Mouse (Mus musculus) small intestine, adult 2 months (tissue): ENCODE measurements at regions not wholly inside any gene's neighbourhood (a gene's known extent, or its start where the extent isn't known, plus 50 kb on each side); places are given as distances from the start of the nearest gene placed in this dataset.

Experiments
- CTCF ChIP-seq: fragments of 200-500 bp; IDR thresholded peaks from 2 replicates; pipeline ENCODE4 v1.5.1; 2012; ENCODE audit warnings: low read depth, mild to moderate bottlenecking, control low read depth, inconsistent platforms, low read length, moderate library complexity, mixed read lengths; ENCODE audit not compliant: insufficient replicate concordance, insufficient read length; ENCODE audit errors: extremely low read depth
- POLR2A ChIP-seq: fragments of 200-500 bp; IDR thresholded peaks from 2 replicates; pipeline ENCODE4 v1.6.1; 2012; ENCODE audit warnings: low read depth, mild to moderate bottlenecking, control low read depth, inconsistent platforms, low read length, moderate library complexity

DNA sequence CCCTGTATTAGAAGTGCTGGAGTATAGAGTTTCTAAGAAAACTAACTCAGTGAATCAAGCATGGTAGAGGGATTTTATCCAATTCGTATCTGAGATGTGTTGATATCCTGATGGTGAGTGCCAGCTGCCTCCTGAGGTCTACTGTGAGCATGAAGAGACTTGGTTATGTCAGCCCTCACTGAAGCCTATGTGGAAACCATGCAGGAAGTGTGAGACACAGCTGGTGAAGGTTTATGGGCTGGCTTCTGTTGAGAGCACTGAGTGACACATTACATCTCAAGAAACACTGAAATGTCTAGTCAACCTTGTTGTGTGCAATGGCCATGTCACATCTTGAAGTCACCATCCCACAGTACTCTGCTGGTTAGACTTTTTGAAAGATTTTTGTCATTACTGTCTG, 104.6 kb downstream of the Psmg1 start:
- TF ChIP-seq CTCF (no peak), POLR2A (no peak)
